8 mouse cellular contexts compared by ENCODE assay signal in the genomic region with DNA sequence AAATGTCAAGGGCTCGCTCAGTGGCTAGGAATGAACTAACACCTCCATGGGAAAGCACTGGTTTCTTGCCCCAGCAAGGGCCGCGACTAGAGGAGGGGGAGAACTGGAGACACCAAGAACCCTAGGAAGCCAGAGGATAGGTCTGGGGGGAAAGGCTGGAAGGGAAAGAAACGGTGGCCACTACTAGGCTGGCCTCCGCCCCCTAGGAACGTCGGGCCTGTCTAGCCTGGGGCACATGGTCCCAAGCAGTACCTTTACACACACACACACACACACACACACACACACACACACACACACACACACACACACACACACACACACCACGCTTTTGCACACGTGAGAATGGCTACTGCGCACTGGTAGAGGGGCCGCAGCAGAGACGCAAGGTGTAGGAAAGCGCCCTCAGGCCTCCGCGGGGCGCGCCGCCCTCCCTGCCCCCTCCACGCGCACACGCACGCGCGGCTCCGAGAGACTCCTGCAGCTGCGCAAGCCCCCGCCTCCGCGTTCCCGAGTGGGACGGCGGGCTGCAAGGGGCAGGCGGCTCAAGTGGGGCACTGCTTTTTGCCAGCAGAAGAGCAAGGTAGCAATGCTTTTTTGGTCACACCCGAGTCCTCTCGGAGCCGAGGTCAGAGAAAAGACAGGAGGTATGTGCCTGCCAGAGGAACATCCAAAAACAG.
A peak's percentile ranks its signal among the peaks of the same experiment; 100 is the strongest.
DNase-seq lines count a peak whose midpoint lies in the region; ATAC-seq and TF ChIP-seq lines count a peak whose summit lies in the region.

No protein-coding gene starts in this region.

- no peaks in the 10 kb centered on the region for H3K36me3 ChIP-seq in lung, embryonic 15.5 days
- no peaks in the 10 kb centered on the region for H3K36me3 ChIP-seq in kidney, embryonic 16.5 days (ENCODE audit: insufficient read depth, low read length)
- no peaks in the 10 kb centered on the region for H3K36me3 ChIP-seq in liver, embryonic 16.5 days (ENCODE audit: control insufficient read depth, insufficient read depth)

- no peak for TF ChIP-seq POLR2A in lung, adult 2 months (IDR thresholded peaks at IDR 0.05; ENCODE audit: borderline replicate concordance, extremely low read depth, low read depth, low read length)

- intact Hi-C loops in gastrocnemius, postnatal 36 days (cut with DNase I): no loop called here

- DNase-seq in lung, adult 2 months: no peak
- DNase-seq in cerebellum, postnatal 10 days: peak; percentile 71
- DNase-seq in heart, adult 9 months (ENCODE audit: low spot score in 2 of 2): peak; percentile 24 to 33
- DNase-seq in right cerebral cortex, postnatal 4 days: peak; percentile 72
- DNase-seq in gastrocnemius, postnatal 36 days: no peak

- peak overlapping the region; percentile 62; the same call in 1 of the 2 replicates for H3K27ac ChIP-seq in lung, embryonic 15.5 days
- no peak overlapping the region for H3K27ac ChIP-seq in kidney, embryonic 16.5 days (ENCODE audit: low read length)
- no peak overlapping the region for H3K27ac ChIP-seq in liver, embryonic 16.5 days (ENCODE audit: low read length)

- peaks cover 49% of the 10 kb centered on the region for H3K4me1 ChIP-seq in lung, embryonic 15.5 days
- peaks cover 18% of the 10 kb centered on the region for H3K4me1 ChIP-seq in lung, adult 2 months (ENCODE audit: control insufficient read depth, insufficient read depth, low read length)
- H3K4me1 ChIP-seq in kidney, embryonic 16.5 days (ENCODE audit: insufficient read depth, low read length): peaks cover 39% of the 10 kb centered on the region
- H3K4me1 ChIP-seq in liver, embryonic 16.5 days (ENCODE audit: control insufficient read depth, low read depth, low read length): no peaks in the 10 kb centered on the region; the same call in 1 of the 2 replicates

- H3K4me2 ChIP-seq in lung, embryonic 15.5 days: peak overlapping the region; percentile 95
- peak overlapping the region; percentile 71 for H3K4me2 ChIP-seq in kidney, embryonic 16.5 days (replicated peaks; ENCODE audit: low read depth, low read length)
- peak overlapping the region; percentile 65 for H3K4me2 ChIP-seq in liver, embryonic 16.5 days (ENCODE audit: low read depth, low read length)

- WGBS in lung, embryonic 15.5 days: under 1% methylated on average over 36 of the region's 36 CpGs
- 17% methylated on average over 36 of the region's 36 CpGs for WGBS in lung, adult 2 months
- 2% methylated on average over 36 of the region's 36 CpGs for WGBS in kidney, embryonic 16.5 days
- WGBS in liver, embryonic 16.5 days (ENCODE audit: insufficient replicate concordance): 2% methylated on average over 36 of the region's 36 CpGs

- H3K9me3 ChIP-seq in lung, embryonic 15.5 days: no peaks in the 10 kb centered on the region
- no peaks in the 10 kb centered on the region for H3K9me3 ChIP-seq in kidney, embryonic 16.5 days (ENCODE audit: low read length)
- no peaks in the 10 kb centered on the region for H3K9me3 ChIP-seq in liver, embryonic 16.5 days (replicated peaks; ENCODE audit: control insufficient read depth, low read length)

- peak overlapping the region; percentile 55 for H3K4me3 ChIP-seq in lung, embryonic 15.5 days
- no peak overlapping the region for H3K4me3 ChIP-seq in lung, adult 2 months (replicated peaks; ENCODE audit: extremely low read depth, low read depth, low read length)
- H3K4me3 ChIP-seq in kidney, embryonic 16.5 days (ENCODE audit: low read length): peak overlapping the region; percentile 46
- H3K4me3 ChIP-seq in liver, embryonic 16.5 days (ENCODE audit: low read depth, low read length): peak overlapping the region; percentile 54

- peaks cover 6% of the 10 kb centered on the region; the same call in 1 of the 2 replicates for H3K27me3 ChIP-seq in lung, embryonic 15.5 days
- peaks cover 8% of the 10 kb centered on the region; the same call in 1 of the 2 replicates for H3K27me3 ChIP-seq in kidney, embryonic 16.5 days (ENCODE audit: insufficient read depth, low read length)
- peaks cover 31% of the 10 kb centered on the region for H3K27me3 ChIP-seq in liver, embryonic 16.5 days (ENCODE audit: control insufficient read depth, insufficient read depth, low read depth, low read length)

- peak; percentile 21; the same call in 1 of the 2 replicates for ATAC-seq in lung, embryonic 15.5 days (ENCODE audit: borderline replicate concordance, extremely low read depth, low FRiP score, low TSS enrichment)
- peak; percentile 57 for ATAC-seq in kidney, embryonic 16.5 days (ENCODE audit: low FRiP score, low TSS enrichment)
- ATAC-seq in liver, embryonic 16.5 days (ENCODE audit: low read depth): no peak

- TF ChIP-seq CTCF in lung, adult 2 months (IDR thresholded peaks at IDR 0.05; ENCODE audit: insufficient read depth, low read length): no peak

- peak overlapping the region; percentile 40; the same call in 1 of the 2 replicates for H3K9ac ChIP-seq in lung, embryonic 15.5 days
- peak overlapping the region; percentile 56 for H3K9ac ChIP-seq in kidney, embryonic 16.5 days (replicated peaks; ENCODE audit: low read length)
- H3K9ac ChIP-seq in liver, embryonic 16.5 days (ENCODE audit: low read depth, low read length): no peak overlapping the region

Comparison
In these comparisons a context has a peak if more than half of its experiments do, and no peak if none do; other contexts are left out.
1. DNase-seq: peak in cerebellum, postnatal 10 days (2 of 2), heart, adult 9 months (2 of 2) and right cerebral cortex, postnatal 4 days (single experiment); none in lung, adult 2 months (single experiment) and gastrocnemius, postnatal 36 days (0 of 2).
2. Peak in every context shown above with its lines, with median percentiles within 50 percentile points of each other: H3K4me2 ChIP-seq.